Mouse (Mus musculus): ENCODE data around the gene Phb2.

Phb2 gene

DNA sequence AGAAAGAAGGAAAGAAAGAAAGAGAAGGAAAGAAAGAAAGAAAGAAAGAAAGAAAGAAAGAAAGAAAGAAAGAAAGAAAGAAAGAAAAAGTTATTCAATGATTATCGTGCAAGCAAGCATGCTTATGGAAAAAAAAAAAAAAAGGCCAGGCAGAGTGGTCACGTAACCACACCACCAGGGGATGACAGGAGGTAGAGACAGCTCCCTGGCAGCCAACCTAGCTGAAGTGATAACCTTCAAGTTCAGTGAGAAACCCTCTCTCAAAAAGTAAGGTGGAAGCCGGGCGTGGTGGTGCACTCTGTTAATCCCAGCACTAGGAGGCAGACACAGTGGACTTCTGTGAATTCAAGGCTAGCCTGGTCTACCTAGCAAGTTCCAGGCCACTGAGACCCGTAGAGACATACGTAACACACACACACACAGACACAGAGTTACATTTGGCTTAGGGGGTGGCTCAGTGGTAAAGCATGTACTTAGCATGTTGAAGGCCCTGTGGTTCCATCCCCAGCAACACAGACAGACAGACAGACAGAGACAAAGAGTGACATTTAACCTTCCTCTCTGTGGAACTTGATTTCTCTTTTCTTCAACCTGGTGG lies 10.8 kb downstream of the Phb2 start:
- no peak for DNase-seq (ENCODE audit: low read depth, low spot score)

DNA sequence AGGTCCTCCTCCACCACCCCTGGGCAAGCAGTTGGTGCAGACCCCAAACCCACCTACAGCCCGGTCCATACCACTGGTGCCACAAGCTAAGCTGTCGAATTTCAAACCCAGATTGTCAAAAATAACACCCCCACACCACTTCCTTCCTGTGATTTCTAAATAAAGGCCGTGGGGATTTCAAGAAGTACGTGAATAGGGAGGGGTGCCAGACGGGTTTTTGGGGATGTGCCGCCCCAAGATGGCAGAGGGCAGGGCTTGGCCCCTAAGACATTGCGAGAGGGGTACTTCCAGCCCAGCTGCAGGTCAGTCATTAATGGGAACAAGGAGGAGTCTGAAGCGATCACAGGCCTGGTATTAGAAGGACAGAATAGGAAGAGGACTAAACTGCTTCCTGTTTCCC lies 11.4 kb downstream of the Phb2 start:
- no peak for DNase-seq (ENCODE audit: low read depth, low spot score)

DNA sequence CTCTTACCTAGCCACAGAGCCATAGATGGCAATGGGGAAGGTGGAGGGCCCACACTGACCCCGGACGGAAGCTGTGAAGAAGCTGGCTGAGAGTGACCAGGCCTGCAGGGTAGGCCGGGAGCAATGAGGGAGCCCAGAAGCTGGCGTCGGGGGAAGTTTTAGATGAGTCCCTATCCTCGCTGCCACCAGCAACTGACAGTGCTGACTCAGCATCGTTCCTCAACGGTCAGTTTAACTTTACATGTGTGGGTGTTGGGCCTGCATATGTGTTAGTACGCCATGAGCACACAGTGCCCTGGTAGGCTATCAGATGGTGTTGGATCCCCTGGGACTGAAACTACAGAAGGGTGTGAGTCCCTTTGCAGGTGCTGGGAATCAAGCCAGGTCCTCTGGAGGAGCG lies 12.3 kb downstream of the Phb2 start:
- no peak for DNase-seq (ENCODE audit: low read depth, low spot score)

DNA sequence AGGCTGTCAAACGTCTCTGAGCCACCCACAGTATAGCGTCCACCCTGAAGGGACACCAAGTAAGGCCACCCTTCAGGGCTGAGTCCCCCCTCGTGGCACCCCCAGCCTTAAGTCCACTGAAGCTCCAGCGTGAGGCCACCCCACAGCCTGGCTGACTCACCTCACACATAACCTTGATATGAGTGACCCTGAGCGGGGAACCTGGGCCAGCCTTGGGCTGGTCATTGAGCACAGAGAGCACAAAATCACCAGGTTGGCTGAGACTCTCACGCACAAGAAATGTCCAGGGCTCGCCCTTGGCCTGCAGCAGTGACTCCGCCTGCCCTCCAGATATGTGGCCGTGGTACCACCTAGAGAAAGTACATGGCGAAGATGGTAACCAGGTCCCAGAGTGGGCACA lies 16.5 kb downstream of the Phb2 start:
- no peak for DNase-seq (ENCODE audit: low read depth, low spot score)

DNA sequence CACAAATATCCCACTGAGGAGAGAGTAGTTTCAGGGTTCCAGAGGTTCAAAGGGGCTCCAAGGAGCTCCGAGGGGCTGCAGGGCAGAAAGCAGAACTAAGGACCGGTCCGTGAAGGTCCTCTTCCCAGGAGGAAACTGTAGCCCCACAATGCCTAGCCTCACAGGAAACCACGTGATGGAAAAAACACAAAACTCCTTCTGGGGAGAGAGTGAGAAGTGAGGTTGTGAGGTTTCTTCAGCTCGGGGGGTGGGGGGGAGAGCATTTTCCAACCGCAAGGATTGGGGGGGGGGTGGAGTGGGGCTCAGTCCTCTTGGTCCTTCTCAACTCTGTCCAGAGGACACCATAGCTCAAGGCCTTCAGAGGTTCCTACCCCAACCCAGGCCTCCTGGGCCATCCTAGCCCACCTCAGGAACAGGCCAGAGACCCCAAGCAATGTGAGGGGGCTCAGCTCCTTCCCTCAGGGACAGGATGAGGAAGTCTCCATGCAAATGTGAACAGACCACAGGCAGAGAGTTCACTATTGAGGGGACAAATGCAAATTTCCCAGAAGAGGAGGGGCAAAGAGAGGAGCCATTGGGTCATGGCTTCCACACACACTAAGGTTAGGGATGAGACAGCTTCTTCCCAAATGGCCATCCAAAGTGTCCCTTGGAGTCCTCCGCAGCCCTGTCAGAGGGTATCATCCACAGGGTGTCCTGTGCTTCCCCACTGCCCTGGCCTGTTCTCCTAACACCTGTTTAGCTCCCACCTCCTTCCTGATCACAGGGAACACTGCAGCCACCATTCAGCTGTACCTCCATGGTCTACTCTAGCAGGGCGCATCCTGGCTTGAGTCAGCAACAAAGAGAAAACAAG lies 17.9 kb downstream of the Phb2 start:
- DNase-seq (ENCODE audit: low read depth, low spot score) = no peak

DNA sequence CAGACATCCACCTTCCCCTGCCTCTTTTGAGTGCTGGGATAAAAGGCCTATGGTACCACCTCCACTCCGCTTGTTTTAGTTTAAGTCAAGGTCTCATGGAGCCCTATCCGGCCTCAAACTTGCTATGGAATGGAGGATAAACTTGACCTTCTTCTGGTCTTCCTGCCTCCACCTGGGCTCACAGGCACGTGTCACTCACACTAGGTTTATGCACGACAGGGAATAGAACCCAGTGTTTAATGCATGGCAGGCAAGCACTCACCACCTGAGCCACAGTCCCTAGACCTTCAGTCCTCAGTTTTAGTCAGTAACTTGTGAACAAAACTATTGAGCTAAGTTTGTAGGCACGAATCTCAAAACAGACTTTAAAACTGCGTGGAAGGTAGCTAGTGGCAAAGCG lies 18.9 kb downstream of the Phb2 start:
- DNase-seq (ENCODE audit: low read depth, low spot score) = no peak

DNA sequence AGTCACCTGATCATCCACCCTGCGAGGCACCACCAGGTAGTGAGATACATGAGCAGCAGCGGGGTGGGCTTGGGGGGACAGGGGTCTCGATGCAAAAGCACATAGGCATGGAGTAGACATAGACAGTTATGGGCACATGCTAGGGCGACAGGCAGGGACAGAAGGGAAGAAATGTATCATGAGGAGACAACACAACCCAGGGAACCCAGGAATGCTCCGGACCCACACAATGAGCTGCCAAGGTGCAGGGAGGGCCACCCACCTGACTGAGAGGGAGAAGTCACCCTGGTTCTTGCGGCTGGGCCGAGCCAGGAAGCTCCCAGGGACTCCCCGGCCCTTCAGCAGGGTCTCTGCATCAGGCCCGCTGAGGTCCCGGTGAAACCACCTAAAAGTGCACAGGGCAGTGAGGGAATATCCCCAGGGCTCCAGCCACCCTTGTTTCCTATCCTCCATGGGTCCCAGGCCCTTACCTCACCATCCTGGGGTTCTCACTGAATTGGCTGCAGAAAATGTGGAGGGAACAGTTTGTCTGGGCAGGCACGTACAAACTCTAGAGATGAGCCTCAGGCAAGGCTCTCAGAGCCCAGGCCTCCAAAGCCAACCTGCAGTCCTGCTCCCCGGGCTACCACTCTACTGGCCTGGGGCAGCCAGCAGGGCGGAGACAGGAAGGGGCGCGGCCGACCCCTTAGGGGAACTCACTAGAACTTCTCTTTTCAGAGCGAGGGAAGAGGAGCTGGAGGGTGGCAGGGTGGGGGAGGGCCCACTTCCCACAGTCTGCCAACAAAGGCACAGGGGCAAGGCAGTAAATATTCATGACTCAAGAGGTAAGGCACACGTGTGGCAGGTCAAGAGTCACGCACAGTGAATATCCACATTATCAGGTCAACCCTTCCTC lies 20.6 kb downstream of the Phb2 start:
- no peak for DNase-seq (ENCODE audit: low read depth, low spot score)

DNA sequence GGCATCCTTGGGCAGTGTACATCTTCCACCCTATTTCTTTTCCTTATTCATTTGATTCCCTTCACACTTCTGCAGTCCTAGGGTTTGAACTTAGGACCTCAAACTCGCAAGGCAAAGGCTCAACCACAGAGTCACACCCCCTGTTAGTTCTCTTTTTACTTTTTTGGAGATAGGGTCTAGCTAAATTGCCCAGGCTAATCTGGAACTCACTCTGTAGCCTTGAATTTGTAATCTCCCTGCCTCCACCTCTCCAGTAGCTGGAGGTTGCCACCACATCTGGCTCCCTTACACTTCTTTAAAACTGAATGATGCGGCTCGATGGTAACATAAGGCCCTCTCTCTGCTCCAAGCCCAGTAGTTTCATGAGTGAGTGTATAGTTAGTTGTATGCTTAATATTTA lies 22.3 kb downstream of the Phb2 start:
- no peak for DNase-seq (ENCODE audit: low read depth, low spot score)

DNA sequence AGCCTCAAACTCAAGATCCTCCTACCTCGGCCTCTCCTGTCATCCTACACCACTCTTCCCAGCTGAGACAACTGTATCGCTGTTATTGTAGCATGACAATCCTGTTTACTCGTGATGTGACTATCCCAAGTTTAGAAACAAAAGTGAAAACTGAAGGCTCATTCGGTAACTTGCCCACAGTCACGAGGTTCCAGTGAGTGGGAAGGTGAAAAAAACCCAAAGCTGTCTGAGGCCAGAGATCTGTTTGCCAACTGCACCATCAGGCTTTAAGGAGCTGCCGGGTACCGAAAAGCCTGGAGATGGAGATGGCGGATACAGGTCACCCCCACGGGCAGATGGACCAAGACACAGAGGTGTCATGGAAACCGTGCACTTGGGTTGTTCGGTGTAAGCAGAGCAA lies 24.9 kb downstream of the Phb2 start:
- DNase-seq (ENCODE audit: low read depth, low spot score) = no peak

DNA sequence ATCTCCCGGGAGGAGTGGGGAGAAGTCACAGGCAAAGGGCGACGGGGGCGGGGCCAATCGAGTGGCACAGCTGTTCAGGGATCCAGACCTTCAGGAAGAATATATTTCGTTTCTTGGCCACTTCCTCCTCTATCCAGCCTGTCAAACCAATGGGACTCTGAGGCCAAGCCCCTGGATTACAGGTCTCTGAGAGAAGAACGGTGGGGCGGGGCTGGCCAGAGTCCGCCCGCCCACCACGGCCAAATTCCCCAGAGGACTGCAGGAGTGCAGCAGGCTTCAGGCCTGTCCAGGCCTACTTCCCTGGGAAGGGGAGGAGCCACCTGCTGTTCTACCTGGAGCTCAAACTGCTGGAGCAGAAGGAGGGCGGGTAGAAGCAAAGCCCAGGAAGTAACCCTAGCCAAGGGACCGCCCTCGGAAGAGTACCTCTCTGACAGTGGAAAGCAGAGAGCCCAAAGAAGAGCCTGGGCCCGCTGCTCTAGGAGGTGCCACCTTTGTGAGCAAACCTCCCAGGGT lies 26.4 kb downstream of the Phb2 start, which contains the start of gene Ptpn6:
TSS of gene Ptpn6 (minus strand) at position 204 of the 513 bp plus-strand sequence.
- DNase-seq (ENCODE audit: low read depth, low spot score) = peak; percentile 29

DNA sequence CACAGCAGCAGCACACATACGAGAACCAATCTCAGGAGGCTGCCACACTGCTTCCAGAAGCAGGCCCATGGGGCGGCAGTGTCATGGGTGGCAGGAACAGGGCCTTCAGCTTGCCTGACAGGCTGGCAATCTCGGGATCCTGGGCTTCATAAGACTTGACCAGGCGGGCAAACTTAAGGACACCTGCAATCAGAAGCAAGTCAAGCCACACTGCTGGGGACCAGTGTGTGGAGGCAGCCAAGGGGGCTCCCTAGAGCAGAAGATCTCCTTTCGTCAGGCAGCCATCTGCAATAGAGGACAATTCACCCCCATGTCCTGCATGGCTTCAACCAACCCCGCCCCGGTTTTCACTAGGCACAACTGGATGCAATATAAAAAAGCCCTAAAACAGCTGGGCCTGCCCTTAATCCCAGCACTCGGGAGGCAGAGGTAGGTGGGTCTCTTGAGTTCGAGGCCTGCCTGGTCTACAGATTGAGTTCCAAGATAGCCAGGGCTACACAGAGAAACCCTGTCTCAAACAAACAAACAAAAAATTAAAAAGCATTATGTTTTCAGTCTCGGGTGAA lies 27.2 kb downstream of the Phb2 start:
- DNase-seq (ENCODE audit: low read depth, low spot score) = no peak

DNA sequence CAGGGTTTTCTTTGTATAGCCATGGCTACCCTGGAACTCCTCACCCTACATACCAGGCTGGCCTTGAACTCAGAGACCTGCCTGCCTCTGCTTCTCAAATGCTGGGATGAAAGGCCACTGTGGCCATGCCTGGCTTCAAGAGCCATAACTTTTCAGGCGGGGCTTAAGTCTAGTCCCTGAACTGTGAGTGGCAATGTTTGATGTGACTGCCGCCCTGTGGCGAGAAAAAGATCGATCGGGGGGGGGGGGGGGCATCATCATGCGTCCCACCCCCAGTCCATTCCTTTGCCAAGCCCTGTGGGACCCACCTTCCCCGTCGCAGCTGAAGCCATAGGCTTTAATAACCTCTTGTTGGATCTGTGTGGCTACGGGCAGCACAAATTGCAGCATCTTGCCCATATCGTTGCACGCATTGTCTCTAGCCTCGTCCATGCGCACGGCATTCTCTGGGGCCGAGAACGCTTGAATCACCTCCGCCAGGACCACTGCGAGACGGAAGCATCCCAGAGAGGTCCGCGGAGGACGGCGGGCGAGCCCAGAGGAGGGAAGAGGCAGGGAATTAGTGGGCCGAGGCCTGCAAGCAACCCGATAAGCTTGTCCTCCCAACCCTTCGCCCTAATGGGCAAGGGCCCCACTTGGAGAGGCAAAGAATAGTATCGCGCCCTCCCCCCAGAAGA lies 28.2 kb downstream of the Phb2 start:
- peak; percentile 59 for DNase-seq (ENCODE audit: low read depth, low spot score)

DNA sequence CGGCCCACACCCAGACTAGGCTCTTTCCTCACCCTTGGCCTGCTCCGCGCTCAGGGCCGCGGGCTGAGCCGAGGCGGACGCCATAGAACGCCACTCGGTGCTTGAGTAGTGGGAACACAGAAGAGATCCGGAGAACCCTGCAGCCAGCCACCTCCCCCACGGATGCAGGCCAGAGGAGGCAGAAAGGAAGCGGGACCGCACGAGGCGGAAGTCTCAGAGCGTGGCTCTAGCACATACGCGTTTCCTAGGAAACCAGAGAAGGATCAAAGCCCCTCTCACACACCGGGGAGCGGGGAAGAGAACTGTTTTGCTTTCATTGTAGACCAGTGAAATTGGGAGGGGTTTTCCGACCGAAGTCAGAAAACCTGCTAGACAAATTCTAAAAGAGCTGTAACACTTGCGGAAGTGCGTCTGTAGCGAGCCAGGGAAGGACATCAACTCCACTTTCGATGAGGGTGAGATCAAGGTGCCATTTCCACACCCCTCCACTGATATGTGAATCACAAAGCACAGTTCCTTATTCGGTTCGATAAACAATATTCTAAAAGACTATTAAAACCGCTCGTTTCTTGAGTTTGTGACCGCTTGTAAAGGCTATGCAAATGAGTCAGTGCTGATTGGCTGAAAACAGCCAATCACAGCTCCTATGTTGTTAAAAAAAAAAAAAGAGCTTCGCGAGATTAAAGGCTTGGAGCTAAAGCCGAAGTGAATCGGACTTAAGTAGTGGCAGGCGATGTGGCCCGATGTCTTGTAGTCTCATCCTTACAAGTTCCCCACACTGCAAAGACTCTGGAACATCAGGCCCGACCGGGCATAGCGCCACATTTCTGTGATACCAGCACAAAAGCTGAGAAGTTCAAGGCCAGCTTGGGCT lies 29.0 kb downstream of the Phb2 start, which contains the start of gene Grcc10:
TSS of gene Grcc10 (minus strand) at position 487 of the 874 bp plus-strand sequence.
- peak; percentile 96 for DNase-seq (ENCODE audit: low read depth, low spot score)

DNA sequence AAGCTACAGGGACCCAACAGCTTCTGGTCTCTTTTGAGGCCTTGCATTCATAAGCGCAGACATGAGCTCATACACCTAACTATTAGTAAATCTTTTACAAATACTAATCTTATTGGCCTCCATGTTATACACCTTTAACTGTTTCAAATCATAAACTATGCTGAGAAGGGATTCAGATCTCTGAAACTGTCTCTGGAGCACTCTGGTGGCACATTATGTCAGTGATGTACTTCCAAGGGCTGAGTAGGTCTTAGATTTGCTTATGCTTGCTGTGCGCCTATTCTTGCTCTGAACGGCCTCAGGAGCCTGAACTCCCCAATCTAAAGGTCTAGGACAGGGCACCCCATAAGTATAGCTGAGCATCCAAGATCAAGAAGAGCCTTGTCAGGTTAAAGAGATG lies 29.7 kb downstream of the Phb2 start:
- DNase-seq (ENCODE audit: low read depth, low spot score) = no peak

DNA sequence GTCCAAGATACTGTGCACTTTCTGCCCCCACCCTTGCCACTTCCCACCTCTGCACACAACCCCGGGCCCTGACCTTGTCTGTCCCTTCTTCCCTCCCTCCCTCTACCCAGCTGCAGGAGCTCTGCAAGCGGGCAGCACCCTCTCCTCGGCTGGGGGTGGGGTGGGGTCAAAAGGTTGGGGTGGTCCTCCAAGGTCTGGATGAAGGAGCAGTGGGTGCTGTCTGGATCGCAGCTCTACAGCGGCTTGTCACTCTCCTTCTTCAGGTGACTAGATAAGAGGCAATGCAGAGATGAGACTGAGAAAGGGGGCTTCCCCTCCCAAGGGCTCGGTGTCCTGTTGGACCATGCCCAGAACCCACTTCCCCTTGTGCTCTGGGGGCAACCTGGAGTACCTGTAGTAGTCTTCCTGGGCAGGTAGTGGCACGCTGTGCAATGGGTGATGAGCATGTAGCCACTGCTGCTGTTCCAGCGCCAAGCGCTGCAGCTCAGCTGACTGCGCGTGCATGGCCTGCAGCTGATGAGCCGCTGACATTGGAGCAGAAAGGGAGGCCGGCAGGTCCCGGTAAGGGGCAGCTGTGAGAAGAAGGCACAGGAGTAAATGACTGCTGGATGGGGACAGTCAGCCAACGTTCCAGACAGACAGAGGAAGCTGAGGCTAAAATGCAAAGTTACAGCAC lies 30.8 kb downstream of the Phb2 start:
- no peak for DNase-seq (ENCODE audit: low read depth, low spot score)

DNA sequence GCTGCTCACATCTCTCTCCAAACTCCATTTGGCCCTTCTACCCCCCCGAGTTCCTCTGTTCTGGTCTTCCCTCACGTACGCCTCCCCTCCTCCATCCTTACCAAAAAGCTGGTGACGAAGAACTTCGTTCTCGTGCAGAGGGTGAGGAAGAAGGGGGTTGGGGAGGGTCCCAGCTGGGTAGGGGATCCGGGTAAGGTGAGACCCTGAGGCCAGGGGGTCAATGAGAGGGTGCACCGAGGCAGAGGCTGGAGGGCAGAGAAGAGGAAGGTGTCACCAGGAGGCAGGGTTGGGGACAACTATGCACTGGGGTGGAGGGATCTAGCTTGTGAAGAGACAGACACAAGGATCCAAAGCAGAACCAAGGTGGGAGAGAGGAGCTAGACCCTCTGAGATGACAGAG lies 31.5 kb downstream of the Phb2 start:
- DNase-seq (ENCODE audit: low read depth, low spot score) = no peak

DNA sequence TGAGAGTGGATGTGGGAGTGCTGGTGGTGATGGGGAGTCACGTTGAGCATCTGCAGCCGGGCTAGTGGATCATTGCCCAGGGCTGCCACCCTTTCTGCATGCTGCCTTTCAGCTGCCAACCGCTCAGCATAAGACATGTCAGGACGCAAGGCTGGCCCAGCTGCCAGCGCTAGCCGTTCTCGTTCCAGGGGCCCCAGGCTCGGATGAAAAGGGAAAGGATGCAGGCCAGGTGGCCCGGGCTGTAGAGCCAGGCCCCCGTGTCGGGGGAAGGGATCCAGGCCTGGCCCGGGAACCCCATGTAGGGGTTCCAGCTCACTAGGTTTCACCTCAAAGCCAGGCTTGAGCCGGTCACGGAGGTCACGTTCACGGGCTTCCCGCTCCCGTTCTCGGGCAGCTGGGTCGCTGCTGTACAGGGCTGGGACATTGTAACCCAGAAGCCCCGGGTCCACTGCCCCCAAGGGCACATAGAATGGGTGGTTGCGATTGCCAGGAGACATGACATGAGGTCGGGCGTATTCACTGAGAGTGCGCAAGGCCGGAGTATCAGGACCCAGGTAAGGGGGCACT lies 32.7 kb downstream of the Phb2 start:
- no peak for DNase-seq (ENCODE audit: low read depth, low spot score)

DNA sequence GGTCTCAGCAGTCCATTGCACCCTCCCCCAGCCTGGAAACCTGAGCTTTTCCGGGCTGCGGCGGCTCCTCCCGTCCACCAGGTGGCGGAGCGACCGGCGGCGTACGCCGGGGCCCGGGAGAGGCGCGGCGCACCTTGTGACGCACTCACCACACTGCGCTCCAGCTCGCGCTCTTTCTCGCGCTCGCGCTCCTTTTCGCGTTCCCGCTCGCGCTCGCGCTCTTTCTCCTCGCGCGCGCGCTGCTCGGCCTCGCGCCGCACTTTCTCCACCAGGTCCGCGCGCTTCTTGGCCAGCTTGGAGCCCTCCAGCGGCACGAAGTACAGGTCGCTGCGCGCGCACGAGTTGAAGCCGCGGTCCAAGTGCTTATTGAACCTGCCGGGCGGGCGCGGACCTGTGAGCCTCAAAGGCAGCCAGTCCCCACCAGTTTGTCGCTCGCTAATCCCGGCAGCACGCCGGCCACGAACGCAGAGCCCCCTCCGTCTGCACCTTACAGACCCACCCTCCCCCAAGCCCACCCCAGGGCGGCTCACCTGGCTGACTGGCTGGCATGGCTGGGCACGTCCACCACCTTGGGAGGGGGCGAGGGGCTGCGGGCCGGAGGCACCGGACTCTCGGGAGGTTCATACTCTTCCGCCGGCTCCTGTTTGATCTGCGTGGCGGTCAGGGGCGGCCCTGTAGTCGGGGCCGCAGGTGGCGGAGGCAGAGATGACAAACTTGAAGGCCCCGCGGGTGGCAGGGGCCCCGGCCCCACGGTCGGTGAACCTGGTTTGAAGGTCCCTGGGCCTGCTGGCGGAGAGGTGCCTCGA lies 33.6 kb downstream of the Phb2 start:
- peak; percentile 97 for DNase-seq (ENCODE audit: low read depth, low spot score)

DNA sequence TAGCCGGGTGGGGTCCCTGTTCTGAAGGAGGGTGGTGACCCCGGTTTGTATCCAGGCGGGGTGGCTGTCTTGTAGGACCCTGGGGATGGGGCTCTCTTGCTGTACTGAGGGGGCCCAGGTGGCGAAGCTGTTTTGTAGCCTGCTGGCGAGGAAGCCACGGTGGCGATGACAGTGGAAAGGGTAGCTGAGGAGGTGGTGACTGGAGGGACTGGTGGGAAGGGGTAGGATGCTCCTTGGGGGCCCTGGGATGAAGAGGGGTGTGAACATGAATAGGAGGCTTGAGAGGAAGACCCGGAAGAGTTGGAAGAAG lies 34.1 kb downstream of the Phb2 start:
- no peak for DNase-seq (ENCODE audit: low read depth, low spot score)
